Mouse (Mus musculus): ENCODE data around the gene Cct2.
"Not testable (repeated sequence)": the region's sequence is repeated elsewhere in the genome, so short reads cannot be mapped to it uniquely, and the experiment has no call there.

Cct2 gene

DNA sequence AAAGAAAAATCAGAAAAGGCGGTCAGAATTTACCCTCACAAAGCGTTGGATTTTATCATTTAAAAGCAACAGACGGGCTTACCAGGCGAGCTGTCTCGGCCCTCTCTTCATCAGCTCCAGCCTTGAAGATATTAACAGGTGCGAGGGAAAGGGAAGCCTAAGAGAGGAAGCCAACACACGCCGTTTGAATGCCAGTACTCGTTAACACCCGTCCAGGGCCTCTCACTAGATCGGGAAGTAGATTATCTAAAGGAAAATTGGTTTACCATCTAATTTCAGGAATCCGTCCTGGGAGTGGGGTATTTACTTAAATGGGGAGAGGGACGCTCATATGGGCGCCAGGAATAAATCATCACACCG lies 740 bp downstream of the Cct2 start:
- in situ Hi-C loops (cut with MseI, MboI) = no loop called here

DNA sequence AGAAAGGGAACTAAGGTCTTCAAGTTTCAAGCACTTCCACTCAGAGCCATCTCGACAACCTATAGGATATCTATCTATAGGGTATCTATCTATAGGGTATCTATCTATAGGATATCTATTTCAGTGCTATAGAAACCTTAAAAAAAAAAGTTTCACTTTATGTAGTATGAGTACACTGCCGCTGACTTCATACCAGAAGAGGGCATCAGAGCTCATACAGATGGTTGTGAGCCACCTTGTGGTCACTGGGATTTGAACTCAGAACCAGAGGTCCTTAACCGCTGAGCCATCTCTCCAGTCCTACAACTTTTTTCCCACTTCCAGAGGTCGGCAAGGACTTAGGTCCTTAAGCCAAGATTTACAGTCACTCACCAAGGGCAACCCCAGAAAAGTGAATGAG lies 7.9 kb downstream of the Cct2 start:
- in situ Hi-C loops (cut with MseI, MboI) = no loop called here

DNA sequence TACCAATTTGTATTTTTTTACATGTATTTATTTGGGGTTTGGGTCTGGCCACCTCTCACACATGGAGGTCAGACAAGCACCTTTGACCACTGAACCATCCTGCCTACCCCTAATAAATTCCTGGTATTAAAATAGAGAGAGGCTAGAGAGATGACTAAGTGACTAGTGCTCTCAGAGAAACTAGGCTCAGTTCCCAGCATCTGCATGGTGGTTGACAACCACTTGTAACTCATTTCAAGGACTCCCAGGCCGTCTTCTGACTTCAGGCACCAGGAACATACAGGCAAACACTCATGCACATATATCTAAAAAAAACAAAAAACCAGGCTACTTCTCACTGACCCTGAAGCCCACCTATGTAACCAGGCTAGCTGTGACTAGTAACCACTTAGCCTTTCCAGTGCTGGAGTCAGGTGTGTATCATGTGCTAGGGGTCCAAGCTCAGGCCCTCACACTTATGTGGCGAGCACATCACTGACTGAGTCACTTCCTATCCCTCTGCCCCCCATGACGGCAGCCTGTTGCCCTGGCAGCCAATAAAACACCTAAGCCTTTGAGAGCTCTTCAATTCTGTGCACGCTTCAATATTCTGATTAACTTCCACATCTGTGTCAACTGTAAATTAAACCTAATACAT lies 13.5 kb downstream of the Cct2 start:
- in situ Hi-C loops (cut with MseI, MboI) = no loop called here

DNA sequence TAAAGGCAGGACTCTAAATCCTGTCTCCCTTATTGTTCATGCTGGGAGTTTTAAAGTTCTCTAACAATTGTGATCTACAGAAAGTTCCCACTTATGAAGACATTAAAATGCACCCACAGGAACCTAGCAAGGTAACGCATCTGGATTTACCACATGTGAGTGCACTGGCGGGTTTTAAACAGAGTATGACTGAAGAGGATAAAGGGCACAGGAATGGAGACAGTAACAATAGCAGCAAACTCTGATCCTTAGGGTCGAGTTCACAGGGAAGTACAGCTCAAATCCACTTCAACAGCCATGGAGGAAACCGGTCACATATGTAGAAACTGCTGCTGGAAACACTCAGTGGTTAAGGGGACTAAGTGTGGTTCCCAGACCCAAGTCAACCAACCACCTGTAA lies 14.4 kb downstream of the Cct2 start:
- in situ Hi-C loops (cut with MseI, MboI) = no loop called here

DNA sequence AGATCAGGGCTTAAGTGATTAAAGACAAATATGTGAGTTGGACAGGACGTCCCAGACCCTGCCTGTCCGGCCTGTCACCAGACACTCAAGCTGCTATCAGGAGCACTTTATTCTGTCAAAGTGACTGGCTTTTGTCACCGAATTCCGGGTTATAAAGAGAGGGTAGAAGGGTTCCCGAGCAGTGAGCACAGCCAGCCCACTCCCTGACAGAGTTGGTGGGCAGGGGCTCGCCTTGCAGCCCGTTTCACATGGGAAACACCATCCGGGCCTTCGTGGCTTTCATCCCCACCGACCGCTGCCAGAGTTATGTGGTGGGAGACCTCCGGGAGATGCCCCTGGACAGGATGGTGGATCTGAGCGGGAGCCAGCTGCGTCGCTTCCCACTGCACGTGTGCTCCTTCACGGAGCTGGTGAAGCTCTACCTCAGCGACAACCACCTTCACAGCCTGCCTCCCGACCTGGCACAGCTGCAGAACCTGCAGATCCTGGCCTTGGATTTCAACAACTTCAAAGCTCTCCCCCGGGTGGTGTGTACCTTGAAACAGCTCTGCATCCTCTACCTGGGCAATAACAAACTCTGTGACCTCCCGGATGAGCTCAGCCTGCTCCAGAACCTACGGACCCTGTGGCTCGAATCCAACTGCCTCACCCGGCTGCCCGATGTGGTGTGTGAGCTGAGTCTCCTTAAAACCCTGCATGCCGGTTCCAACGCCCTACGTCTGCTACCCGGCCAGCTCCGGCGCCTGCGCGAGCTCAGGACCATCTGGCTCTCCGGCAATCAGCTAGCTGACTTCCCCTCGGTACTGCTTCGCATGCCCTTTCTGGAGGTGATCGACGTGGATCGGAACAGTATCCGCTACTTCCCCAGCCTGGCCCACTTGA lies 18.2 kb downstream of the Cct2 start, which contains the start of gene Lrrc10:
Gene Lrrc10 (plus strand): TSS at position 167 of the 882 bp plus-strand sequence.
- in situ Hi-C loops (cut with MseI, MboI) = no loop called here

DNA sequence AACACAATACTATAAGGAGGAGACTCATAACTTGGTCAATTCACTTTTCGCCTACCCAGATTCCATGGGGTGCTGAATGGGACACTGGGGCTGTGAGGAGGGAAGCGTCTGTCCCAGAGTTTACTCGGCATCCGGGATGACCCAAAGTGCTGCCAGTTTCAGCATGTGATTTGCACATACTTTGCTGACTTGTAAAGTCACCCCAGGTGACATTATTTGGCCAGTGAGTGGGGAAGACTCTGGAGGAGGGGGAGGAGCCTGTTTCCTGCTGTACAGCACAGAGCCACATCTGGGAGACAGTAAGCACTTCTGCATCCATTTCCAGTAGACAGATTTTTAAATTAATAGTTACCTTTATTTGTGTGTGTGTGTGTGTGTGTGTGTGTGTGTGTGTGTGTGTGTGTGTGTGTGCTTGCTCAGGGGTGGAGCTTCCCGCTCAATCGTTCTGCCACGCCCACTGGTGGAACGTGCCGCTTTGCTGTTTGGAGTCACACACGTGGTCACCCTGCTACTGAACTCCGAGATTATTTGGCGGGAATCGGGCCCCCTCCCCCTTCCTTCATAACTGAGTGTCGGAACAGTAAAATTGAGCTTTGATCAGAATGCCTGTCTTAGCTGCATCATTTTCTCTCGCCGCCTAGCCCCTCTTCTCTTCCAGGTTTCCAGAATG lies 20.0 kb downstream of the Cct2 start:
- in situ Hi-C loops (cut with MseI, MboI) = not testable (repeated sequence)

DNA sequence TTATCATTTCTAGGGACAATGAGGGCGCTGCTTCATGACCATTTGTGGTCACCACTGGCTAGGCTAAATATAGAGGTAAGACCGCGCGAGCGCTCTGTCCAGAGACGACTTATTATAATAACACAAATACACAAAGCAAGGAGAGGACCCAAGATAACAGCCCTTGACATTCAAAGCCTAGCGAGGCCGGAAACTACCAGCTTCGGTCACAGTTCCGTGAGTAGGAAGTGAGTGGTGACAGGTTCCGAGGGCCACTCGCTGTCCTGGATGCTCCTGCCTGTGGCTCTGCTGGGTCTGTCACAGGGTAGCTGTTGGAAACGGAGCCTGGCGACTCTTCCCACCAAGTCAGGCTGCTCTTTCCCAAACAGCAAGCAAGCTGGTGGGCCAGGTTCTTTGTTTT lies 21.3 kb downstream of the Cct2 start:
- in situ Hi-C loops (cut with MseI, MboI) = no loop called here

DNA sequence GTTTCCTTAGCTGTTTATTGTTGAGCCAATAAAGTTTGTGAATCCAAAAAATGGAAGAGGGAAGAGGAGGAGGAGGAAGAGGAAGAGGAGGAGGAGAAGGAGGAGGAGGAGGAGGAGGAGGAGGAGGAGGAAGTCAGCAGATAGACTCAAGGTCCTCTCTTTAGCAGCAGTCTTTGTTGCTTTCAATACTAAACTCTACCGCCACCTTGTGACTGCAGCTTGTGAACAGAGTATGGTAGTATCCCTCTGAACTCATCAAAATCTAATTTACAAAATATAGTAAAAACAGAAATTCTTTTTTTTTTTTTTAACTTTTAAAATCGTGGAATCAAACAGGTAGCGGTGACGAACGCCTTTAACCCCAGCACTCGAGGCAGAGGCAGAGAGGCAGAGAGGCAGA lies 23.3 kb downstream of the Cct2 start:
- in situ Hi-C loops (cut with MseI, MboI) = no loop called here

DNA sequence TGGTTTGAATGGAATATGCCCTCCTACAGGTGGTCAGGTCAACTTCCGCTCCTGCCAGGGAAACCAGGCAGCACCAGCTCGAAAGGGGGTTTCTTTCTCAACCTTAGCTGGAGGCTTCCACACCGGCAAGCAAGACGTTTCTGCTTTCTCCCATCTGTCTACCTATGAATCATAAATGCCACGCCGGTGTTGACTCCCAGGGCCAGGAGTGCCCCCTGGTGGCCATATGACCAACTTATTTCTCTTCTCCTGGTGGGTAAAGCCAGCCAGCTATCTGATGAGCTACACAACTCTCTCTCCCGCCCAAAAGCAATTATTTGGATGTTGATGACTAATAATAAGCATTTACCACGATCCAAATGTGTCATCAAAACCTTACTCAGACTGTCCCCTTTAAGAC lies 29.8 kb downstream of the Cct2 start:
- in situ Hi-C loops (cut with MseI, MboI) = no loop called here

DNA sequence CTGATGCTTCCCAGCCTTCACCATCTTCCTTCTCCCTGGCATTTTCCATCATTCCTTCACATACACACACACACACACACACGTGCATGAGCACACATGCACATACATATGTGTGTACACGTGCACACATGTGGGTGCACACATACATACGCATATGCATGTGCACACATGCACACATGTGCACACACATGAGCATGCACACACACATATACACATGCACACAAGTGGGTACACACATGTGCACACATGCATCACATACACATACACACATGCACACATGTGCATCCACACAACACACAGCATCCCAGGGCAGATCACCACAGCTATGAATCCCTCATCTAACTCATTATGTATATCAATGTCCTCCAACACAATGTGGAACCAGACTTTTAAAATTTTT lies 32.5 kb downstream of the Cct2 start:
- in situ Hi-C loops (cut with MseI, MboI) = no loop called here

DNA sequence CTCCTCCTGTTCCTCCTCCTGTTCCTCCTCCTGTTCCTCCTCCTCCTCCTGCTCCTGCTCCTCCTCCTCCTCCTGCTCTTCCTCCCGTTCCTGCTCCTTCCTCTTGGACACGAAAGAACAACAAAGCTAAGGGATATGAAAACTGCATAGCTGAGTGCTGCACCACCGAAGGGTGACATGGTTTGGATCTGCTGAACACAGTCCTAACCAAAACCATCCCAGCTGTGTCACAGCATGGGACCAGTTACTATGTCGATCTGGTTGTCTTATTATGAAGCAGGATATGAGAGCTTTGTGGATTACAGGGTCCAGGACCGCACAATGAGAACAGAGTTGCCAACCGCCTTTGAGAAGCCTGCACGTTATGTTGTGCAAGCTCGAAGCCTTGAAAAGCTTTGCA lies 37.4 kb downstream of the Cct2 start:
- in situ Hi-C loops (cut with MseI, MboI) = no loop called here

DNA sequence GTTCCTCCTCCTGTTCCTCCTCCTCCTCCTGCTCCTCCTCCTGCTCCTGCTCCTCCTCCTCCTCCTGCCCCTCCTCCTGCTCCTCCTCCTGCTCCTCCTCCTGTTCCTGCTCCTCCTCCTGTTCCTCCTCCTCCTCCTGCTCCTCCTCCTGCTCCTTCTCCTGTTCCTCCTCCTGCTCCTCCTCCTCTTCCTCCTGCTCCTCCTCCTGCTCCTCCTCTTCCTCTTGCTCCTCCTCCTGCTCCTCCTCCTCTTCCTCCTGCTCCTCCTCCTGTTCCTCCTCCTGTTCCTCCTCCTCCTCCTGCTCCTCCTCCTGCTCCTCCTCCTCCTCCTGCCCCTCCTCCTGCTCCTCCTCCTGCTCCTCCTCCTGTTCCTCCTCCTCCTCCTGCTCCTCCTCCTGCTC lies 37.8 kb downstream of the Cct2 start:
- in situ Hi-C loops (cut with MseI, MboI) = not testable (repeated sequence)

DNA sequence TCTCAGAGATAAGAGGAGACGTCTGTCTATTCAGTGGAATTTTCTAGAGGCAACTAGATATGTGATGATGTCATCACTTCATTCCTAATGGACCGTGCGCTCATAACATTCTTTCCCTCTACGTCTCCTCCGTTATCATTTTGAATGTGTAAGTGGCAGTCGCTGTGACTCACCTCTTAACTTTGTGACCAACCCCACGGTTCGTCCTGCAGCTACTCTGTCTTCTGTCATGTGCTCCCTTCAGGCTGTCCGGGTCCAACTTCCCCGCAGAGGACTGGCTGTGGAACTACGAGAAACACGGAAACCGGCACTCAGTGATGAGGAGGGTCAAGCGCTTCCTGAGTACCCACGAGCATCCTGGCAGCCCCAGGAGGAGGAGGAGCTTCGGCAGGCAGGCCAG lies 39.9 kb downstream of the Cct2 start:
- in situ Hi-C loops (cut with MseI, MboI) = no loop called here

DNA sequence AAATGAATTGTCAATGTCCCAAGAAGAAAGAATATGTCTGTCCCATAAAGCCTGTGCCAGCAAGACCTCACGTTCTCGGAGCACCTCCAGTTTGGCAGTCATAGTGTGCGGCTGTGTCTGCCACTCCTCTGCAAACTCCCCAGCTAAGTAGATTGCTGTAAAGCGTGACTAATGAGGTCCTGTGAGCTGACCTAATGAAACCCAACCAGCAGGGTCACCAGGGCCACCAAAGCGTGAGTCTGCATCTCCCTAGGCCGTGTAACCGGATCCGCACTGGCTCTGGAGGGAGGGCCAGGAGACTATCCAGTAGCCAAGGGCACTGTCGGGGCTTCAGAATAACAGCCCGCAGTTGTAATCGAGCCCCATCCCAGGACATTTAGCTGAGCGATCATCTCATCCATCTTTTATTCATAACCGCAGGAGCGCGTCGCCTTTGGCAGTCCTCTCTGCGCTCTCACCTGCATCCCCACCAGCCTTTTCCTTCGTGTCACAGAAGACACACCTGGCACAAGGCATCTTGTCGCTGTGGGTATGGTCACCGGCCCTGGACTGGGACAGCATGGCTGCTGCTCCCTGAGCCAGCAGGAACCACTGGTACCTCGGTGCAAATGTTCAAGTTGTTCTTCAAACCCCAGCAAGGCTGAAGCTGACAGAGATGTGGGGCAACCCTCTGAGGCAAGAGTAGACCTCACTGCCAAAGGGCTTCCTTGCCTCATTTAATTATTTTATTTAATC lies 42.4 kb downstream of the Cct2 start:
- in situ Hi-C loops (cut with MseI, MboI) = no loop called here

DNA sequence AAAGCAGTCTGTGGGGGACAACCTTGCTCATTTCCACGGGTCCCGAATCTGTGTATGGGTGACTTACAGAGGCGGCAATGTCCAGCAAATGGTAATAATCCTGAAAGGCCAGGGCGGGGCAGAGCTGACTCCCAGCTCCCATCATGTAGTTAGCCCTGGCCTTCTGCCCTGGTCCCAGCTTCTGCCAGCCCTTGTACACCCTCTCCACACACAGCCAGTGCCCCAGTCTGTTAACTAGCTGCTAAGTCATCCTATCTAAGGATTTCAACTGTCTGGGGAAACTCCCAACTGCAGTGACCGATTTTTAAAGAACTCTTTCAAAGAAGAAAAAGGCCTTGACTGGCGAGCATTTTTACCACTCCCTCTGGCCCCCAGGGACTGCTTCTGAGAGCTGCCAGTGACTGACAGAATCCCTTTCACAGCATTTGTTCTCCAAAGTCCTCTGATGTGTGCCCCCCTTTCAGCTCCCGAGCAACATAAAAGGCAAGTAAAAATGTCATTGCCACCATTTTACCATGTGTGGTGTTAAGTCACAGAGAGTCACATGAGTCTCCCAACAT lies 45.3 kb downstream of the Cct2 start:
- in situ Hi-C loops (cut with MseI, MboI) = no loop called here

DNA sequence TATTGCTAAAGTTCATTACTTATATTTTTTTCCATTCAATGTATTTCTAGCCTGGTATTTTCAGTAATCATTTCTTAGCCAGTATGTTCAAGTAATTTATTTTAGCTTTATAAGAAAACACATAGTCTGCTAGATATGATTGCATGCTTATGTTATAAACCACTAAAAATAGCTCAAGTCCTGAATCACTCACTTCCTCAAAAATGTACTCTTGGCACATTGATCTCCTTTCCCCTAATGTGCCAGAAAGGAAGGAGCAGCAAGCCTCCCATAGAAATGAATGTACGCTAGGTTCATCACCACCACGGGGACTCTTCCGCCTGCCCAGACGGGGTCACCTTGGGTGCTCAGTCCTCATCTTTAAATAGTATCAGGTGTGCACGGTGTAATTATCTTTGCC lies 49.0 kb downstream of the Cct2 start:
- in situ Hi-C loops (cut with MseI, MboI) = no loop called here

DNA sequence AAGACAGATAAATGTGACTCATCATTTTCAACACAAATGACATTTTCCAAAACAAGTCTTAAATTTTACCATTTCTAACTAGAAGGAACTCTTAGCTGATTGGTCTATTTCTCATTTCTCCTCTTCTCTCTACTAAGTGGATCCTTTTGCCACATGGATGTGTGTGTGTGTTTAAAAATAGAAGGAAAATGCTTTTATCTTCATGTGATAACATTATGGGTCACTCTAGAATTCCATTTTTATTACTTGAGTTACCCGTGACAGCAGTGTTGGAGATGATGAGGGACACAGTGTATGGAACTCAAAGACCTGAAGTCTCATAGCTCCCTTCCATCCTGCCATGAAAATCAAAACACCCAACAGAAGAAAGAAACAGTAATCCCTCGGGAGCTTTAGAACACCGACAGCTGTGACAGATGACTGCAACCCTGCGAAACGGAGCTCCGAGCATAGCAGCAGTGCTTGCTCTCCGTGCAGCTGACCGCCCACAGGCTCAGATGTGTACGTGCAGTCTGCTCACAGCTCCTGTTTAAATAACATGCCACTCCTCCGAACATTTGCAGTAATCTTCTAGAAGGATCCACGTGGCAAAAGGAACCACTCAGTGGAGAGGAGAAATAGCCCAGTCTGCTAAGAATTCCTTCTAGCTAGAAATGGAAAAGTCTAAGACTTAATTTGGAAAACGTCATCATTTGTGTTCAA lies 49.8 kb downstream of the Cct2 start:
- in situ Hi-C loops (cut with MseI, MboI) = no loop called here

DNA sequence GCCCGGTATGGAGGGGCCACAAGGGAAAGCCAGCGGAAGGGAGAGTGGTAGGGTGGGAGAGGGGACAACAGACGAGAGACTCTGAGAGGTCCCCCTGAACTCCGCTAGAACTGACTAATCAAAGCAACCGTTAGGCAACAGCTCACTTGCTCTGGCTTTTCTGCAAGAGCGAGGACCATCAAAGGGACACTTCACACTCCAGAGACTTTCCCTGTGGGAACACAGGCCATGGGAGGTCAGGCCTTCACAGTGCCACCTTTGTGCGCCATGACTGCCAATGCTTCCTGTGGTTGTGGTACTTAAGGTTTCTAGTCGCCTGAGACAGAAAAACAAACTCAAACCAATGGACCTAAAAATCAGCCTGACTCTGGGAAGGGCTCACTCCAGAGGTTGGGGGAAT lies 52.6 kb downstream of the Cct2 start:
- in situ Hi-C loops (cut with MseI, MboI) = no loop called here

DNA sequence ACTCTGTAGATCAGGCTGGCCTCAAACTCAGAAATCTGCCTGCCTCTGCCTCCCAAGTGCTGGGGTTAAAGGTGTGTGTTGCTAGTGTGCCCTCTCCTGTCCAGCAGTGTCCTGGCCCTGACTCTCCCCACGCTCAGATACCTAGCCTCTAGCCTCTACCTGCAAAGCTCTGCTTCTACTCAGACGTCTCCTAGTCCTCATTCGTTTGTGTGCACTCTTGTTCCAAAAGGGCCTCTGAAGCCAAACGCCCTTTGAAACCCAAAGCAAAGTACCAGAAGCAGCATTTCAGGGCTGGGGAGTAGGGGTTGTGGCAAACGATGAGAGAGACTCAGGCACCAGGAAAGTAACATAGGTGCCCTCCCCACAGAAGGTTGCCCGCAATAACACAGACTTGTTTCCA lies 53.9 kb downstream of the Cct2 start:
- in situ Hi-C loops (cut with MseI, MboI) = no loop called here

DNA sequence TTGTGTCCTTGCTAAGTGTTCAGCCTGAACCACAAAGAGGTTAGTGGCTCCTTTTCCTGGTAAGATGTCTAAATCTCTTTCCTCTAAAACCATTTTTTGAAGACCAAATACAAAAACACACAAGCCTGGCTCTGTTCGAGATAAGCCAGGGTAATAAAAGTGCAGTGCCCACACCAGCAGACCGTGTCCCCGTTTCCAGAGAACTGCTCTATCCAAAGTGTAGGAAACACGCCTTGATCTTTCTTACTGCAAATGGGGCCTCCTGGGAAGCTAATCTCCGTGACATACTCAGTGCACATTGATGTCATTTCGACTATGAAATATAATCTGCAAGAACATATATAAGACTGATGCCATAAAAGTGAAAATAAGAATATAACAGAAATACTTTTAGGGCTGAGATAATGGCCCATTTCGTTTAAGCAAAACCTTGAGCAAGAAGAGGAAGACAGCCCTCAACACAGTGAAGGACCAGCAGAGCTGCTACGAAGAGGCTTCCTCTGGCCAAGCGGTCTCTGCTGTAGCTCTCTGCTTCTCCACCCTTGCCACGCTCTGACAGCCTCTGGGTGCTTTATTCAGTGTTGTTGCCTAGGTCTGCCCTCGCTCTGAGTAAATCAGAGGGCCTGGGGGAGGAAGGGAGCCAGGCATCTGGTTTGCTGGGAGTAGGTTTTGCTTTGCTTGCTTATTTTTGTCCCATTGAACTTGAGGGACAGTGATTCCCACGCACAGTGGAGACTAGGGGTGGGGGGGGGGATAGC lies 57.7 kb downstream of the Cct2 start:
- in situ Hi-C loops (cut with MseI, MboI) = no loop called here

All from mouse trophoblast stem cell (cell line).